Mouse (Mus musculus) subcutaneous adipose tissue, adult 2 months (tissue): ENCODE data around the gene Ttc38. TPM values are rescaled to one million over a fixed set of nuclear protein-coding genes. Genes with fewer than 3 reads are reported as not detected.

ENCODE experiments used
- polyA plus RNA-seq: library from polyadenylated mRNA; depleted of rRNA; stranded (reverse); fragments of >200 nt; gene quantifications from 2 replicates; pipeline ENCODE4 v1.2.3, GENCODE M21; 2012; ENCODE audit warnings: low replicate concordance; rRNA removed

Ttc38 gene
- polyA plus RNA-seq, result 11.7 and 12.6 TPM in 2 replicates

GRCm38 (mm10) chr15:85831954-85832590 lies at the start of gene Ttc38:
Gene Ttc38 (plus strand): TSS chr15:85832306.

GRCm38 (mm10) chr15:85811535-85812277 lies 20.4 kb upstream of the Ttc38 start, which contains the start of gene Cdpf1:
Gene Cdpf1 (minus strand): TSS chr15:85811697.

GRCm38 (mm10) chr15:85821203-85822010 lies 10.7 kb upstream of the Ttc38 start, which contains the start of gene Pkdrej:
Gene Pkdrej (minus strand): TSS chr15:85821734.

GRCm38 (mm10) chr15:85859490-85860031 lies 27.5 kb downstream of the Ttc38 start, which contains the start of gene Gtse1:
Gene Gtse1 (plus strand): TSS chr15:85859745.

GRCm38 (mm10) chr15:85878848-85879497 lies 46.9 kb downstream of the Ttc38 start, which contains the start of gene Trmu:
Gene Trmu (plus strand): TSS chr15:85879312.

Other genes with a start within 250 kb of the Ttc38 start
- 0.13 and 6.0 TPM in 2 replicates for gene Wnt7b, start 249.8 kb upstream of the Ttc38 start, polyA plus RNA-seq
- 3.7 and 6.3 TPM in 2 replicates for gene Ppara, start 97.3 kb upstream of the Ttc38 start, polyA plus RNA-seq
- 39.6 and 77.1 TPM in 2 replicates for gene Cdpf1, start 20.6 kb upstream of the Ttc38 start, polyA plus RNA-seq
- gene Pkdrej, start 10.6 kb upstream of the Ttc38 start, polyA plus RNA-seq, result 0.06 and 1.2 TPM in 2 replicates
- gene Gtse1, start 27.4 kb downstream of the Ttc38 start, polyA plus RNA-seq, result 2.2 and 5.8 TPM in 2 replicates
- gene Trmu, start 47.0 kb downstream of the Ttc38 start, polyA plus RNA-seq, result 27.9 and 49.0 TPM in 2 replicates
- 0.69 and 9.4 TPM in 2 replicates for gene Celsr1, start 201.5 kb downstream of the Ttc38 start, polyA plus RNA-seq
- 26.2 and 35.6 TPM in 2 replicates for gene Gramd4, start 225.4 kb downstream of the Ttc38 start, polyA plus RNA-seq